Mouse (Mus musculus): ENCODE results near the gene Elfn2.

Gene Elfn2

DNA sequence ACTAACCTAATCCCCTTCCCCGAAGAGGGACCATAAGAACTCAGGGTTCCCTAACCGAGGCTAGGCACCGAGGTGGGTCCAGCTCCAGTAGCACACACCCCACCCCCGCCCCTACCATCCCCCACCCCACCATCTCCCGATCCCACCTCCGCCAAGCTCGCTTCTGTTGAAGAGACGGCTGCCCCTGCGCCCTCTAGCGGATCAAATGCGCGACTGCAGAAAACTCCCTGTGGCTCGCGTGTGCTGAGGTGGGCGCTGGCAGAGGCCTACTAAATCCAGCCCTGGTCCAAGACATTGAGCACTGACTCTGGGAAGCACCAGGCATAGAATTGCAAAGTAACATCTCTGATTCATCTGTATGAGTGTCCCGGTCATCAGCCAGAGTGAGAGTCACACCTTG lies 1.5 kb upstream of the Elfn2 start:
- DNase-seq, result peak; percentile 82 to 89

DNA sequence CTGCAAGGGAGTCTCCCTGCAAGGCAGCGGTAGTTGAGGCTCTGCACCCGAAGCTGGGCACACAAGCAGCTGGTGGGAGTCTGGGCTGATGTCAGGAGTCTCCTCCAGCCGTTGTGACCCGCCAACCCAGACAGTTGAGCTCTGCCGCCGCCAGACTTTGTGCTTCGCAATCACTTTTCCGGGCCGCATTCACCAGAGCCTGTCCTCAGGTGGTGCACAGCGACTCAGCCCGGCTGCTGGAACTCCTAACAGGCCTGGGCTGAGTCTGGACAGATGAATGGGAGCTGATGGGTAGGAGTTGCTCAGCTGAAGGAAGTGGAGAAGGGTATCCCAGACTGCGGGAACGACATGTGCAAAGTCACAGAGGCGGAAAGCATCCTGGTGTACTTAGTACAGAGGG lies 845 bp upstream of the Elfn2 start:
- no peak for DNase-seq

DNA sequence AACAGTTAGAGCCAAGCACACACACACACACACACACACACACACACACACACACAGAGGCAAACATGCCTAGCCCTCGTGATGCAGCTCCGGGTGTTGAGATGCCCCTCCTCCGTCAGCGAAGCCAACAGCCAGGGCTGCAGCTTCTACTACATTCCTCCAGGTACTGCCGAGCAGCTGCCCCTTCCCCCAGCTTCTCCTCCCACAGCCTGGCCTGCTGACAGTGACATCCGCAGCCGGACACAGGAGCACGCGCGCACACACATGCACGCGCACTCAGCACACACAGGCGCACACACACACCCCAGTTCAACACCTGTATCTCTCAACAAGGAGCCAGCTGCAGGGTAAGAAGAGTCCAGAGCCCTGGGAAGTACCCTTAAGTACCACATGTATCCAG lies 1.6 kb downstream of the Elfn2 start:
- no peak for DNase-seq

DNA sequence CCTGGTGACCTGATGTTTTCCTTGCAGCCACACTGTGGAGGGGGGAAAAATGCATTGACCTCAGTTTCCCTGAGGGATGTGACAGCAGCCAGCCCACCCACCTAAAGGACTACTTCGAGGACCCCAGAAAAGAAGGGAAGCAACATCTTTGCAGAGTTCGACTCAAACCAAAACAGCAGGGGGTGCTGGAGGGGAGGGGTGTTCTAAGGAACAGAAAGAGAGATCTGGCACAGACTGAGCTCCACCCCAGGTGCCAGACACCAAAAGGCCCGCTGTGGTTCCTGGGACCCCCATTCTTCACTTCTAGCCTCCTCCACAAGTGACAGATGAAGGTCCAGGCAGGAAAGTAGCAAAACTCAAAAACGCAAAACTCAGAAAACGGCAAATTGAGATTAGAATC lies 2.7 kb downstream of the Elfn2 start:
- DNase-seq, result no peak

DNA sequence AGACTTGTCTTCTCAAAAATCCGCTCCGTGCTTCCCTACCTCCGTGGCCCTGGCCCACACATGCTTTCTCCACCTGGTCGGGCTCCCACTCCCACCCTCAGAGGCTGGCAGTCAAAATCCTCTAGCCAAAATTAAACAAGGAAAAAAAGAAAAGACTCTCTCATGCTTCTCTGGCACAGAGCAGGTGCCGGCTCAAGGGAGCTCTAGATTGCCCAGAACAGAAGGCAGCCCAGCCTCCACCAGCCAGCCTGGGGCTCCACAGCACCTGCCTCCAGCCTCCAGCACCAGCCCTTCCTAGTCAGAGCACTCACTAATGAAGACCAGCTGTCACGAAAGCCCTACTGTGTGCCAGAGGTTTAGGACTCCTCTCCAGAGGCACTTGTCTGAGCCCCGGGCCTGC lies 4.8 kb downstream of the Elfn2 start:
- DNase-seq, result no peak

DNA sequence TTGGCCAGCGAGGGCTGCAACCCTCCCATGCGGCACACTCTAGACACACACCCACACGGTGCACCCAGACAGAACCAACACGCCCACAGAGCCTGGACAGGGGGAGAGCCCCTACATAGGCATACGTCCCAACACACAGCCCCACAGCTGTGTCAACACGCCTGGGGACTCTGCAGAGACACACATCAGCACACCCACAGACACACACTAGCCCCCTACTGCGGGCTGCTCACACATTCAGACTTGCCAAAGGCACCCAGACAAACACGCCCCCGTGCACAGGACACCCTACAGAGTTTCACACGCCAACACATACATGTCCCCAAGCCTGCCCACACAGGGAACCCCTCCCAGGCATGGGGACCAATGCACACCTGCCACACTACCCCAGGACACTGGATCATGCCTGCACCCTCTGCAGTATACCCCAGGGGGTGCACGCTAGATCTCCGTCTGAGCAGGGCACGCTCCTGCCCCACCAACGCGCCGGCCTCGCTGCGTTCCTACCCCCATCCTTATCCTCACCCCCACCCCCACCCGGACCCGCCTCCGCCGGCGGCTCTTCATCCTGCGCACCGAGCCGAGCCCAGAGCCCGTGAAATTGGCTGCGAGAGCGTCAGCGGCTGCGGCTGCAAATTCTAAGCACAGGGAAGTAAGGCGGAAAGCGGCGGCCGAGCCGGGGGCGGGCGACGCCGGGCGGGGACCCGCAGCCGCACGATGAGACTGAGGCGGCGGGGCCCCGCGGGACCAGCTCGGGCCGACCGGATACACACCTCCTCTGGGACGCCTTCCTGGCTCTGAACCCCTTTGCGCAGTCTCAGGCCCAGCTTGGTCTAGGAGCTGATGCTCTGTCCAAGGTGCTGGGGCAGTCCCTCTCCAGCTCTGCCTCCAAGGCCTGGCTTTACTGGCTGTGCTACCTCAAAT lies 6.0 kb downstream of the Elfn2 start:
- peak in 1 of 2 experiments; percentile 32 for DNase-seq

DNA sequence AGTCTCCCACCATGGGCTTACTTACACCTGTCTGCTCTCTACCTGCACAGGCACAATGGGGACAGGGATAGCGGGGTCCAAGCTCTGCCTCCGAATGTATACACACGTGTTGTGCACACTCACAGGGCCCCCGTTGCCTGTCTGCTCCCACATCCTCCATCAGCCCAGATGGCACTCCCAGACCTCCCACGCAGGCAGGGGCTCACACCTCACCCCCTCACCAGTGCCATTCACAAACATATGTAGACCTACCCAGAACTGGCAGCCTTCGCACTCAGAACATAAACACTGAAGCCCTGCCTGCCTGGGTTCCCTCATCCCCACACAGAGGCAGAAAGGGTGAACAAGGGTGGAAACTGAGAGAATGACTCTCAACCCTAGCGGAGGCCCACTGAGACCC lies 6.6 kb downstream of the Elfn2 start:
- DNase-seq, result no peak

DNA sequence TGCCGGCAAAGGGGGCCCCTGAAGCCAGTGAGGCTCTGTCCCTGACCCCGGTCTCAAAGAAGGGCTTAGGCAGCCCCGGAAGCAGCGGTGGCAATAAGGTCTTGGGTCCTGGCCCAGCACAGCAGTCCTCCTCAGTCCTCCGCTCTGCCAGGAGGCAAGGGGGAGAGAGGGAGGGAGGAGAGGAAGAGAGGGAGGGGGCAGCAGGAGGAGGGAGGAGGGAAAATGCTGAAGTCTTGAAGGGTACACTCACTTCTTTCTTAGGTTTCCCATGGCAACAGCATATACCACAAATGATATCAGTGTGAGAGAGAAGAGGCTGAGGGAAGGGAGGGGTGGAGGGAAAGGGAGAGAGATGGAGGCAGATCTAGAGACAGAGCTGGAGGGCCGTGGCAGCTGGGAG lies 7.9 kb downstream of the Elfn2 start:
- DNase-seq, result no peak

DNA sequence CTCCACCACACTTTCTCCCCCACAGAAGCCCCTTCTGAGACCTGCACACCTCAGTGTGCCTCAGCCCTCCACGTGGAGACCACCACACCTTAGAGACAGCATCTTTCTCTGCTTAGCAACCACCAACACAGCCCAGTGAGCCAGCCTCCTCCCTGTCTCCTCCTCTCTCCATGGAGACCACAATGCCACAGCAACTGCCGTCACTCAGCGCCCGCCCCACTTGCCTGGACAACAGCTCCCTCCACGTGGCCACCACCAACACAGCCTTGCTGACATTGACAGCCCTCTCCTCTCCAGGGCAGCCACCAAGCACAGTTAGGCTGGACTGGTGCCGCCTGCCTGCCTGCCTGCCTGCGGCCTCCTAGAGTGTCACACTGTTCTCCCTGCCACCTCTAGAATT lies 8.8 kb downstream of the Elfn2 start:
- peak; percentile 23 to 60 for DNase-seq

DNA sequence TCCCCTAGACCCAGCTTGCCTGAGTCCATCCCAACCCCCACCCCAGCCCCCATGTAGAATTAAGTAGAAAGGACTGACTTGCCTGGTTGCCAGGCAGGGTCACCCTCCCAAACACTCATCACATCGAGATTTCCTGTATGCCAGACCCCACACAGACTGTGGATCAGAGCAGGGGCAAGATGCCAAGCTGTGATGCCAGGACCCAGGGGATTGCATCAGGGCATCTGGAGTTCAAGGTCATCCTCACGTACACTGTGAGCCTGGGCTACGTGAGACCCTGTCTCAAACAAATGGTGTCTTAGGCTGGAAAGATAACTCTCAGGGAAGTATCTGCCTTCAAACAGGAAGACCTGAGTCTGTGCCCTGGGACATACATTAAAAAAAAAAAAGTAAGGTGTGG lies 11.9 kb downstream of the Elfn2 start:
- DNase-seq, result no peak

DNA sequence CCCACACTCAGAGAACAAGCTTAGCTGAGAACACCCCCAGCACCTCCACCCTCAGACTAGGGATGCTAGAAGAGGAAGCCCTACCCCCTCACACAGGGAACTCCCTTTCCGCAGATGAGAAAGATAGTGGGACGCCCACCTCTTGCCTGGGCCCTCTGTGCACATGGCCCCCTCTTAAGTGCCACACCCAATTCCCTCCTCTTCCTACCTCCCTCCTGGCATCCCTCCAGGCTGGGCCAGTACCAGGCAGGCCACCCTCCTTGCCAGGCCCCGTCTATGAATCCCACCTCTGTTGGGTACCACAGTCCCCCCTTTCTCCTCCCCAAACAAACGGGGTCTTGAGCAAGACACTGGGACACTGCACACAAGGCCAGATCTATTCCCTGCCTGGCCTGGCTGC lies 13.7 kb downstream of the Elfn2 start:
- DNase-seq, result no peak

DNA sequence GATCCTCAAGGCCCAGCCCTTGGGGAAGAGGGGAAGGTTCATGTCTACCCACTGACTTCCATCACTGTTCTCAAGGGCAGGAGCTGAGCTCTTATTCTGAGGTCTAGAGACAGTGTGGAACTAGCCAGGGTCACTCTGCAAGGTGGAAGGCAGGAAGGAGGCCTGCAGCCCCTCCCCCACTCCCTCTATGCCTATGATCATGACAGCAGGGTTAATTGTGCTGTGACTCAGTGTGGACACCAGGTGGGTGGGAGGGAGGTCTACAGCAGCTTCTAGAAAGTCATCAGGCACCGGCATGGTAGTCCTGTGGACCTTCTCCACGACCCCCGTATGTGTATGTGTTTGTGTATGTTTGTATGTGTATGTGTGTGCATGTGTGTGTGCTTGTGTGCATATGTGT lies 14.6 kb downstream of the Elfn2 start:
- no peak for DNase-seq

DNA sequence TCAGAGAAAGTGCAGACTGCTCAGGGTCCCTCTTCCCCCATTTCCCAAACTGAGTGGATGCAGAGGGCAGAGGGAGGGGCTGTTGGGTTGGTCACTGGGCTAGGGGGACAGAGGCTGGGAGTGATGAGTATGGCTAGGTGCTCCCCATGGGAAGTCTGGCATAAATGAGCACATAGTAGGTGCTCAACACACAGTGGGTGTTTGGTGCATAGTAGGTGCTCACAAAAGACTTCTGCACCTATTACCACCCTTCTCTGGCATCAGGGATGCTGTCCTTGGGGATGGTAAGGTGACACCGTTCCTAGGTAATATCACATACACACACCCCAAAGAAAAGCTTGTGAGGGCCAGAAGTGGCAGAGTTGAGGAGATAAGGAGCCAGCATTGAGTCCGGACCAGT lies 18.2 kb downstream of the Elfn2 start:
- no peak for DNase-seq

DNA sequence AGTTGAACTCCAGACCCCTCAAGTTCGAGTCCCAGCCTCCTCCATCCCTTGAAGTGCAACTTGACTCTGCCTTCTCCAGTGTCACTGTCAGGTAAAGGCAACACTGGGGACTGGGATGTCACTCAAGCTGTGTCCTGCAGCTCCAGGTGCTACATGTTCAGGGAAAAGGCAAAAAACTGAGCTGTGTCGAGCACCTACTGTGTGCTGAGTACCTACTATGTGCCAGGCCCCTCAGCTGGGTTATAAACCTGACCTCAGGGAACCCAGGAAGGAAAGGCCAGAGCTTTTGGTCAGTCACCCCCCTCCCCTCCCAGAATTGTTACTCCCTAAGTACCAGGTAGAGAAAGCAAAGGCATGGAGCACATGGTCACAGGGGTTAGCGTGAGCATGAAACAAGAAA lies 19.1 kb downstream of the Elfn2 start:
- no peak for DNase-seq

DNA sequence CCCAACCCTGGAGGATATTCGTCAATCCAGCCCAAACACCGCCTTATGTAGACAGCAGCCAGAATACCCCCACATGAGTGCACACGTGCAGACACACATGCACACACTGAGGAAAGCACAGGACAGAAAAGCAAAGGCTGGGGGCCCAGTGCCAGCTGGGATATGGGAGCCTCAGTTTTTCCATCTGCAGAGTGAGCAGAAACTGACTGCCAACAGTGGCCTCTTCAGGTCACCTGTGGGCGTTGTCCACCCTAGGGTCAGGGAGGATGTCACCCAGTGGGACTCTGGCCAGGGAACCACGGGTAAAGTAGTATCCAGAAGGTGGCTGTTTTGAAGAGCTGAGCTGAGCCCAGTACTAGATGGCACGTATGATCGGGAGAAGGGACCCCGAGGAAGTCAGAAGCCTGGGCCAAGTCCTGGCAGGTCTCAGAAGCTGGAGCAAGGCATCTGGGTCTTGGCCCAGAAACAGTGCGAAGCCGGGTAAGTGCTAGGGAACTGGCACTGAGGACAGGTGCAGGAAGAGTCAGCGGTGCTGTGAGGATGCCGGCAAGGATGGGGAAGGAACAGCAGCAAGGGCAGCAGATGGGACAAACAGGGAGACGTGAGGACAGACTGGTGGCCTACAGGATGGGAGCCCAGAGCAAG lies 20.0 kb downstream of the Elfn2 start:
- peak; percentile 67 to 75 for DNase-seq

DNA sequence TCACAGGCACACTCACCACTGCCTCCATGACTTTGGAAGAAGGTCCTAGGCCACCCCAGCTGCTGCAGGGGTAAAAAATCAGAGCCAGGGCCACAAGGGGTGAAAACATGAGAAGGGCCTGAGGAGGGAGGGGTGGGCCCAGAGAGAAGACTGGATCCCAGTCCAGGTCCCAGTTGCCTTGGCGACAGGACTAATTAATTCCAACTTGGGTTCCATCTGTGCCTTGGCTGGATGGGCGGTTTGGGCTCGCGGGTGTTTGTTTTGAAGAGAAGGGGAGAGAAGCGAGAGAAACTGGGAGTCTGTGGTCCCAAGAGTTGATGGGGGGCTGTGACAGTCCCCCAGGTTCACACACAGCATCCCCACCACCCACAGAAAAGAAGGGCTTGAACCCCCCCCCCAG lies 20.5 kb downstream of the Elfn2 start:
- DNase-seq, result peak; percentile 68 to 71

DNA sequence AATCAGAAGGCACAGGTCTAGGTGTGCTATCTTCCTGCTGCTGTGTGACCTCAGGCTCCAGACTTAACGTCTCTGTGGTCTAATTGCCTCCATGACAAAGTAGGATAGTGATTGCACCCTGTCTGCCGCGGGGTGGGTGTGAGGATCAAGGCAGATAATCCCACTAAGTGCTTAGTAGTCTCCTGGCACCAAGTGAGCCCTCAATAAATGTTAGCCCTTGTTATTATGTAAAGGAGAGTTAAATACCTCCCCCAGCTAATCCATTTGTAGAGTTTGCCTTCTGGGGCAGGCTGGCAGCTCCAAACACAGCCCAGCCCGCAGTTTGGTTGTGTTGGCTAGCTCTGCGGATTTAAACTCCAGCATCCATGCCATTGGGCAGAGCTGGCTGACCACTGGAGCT lies 22.8 kb downstream of the Elfn2 start:
- DNase-seq, result no peak

DNA sequence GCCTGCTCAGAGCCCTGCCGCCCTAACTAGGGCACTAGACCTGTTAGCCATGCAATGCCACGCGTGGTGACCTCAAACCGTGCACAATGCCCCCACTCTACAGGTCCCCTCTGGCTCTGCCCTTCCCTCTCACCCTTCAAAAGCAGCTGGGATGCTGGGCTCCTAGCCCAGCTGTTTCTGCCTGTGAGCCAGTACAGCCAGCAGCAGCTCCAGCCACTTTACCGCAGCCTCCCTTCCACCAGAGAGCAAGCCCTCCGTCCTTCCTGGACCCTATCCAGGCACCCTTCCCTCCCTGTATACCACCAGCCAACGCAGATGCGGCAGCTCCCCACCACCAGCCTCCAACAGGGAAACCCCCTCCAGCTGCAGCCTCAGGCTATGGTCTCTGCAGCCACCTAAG lies 26.1 kb downstream of the Elfn2 start:
- no peak for DNase-seq

DNA sequence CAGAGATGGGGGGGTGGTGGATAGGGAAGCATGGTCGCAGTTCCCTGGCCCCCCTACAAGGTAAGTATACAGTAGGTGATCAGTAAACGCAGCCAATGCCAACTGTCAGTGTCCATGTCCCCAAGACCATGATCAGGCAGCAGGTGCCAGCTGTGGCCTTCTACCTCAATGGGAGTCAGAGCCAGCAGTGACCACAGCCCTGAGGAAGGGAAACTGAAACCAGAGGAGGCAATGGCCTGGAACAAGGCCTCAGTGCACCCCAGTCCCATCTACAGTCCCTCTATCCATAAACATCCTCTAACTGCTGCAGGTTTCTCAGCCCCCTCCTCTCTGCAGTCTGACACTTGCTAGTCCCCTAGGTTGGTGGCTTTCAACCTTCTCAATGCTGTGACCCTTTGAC lies 27.9 kb downstream of the Elfn2 start:
- no peak for DNase-seq

DNA sequence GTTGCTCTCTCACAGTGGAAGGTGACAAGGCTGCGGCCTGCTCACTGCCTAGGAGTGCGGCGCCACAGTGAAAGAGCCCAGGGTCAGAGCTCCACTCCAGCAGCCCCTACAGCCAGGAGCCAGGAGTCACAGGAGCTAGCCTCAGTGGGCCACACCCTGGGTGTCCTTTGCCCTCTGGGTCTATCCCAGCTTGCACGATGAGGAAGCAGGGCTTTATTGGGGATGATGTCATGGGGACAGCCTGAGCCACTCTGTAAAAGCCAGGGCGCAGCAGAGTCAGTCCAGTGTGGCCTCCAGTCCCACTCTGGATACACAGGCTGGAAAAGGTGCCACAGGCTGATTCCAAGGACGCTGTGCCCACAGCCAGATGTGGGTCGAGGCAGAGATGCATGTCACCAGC lies 31.7 kb downstream of the Elfn2 start:
- DNase-seq, result no peak

DNA sequence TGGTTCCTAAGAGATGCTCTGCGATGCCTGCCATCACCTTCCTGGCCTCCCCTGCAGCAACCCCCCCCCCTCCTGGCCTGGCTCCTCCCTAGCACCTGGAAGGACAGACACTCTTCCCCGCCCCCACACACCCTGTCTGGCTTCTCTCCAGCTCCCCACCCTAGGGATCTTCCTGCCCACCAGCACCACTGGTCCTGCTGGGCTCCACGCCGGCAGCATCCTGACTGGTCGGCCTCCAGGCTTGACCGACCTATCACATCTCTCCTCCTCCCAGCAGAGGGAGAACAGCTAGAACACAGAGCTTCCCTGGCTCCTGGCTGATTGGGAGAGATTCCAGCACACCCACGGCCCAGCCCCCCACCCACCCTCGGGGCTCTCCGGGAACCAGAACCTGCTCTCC lies 34.5 kb downstream of the Elfn2 start:
- DNase-seq, result peak in 1 of 2 experiments; percentile 50

DNA sequence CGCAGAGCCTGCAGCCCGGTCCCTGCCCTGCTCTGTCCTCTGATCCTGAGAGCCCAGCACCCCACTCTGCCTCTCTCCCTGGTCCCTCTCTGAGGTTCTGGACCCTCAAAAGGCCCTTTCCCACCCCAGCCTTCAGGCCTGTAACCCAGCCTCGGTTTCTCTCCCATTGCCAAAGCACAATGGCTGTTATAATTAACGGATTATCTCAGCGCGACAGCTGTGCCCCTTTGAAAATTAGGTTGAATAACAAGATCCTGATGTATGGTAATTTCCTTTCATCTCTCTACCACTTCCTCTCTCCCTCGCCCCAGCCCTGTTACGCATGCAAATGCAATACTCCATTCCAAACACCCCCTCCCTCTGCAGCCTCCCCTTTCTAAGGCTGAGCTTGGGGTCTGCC lies 35.1 kb downstream of the Elfn2 start:
- no peak for DNase-seq

DNA sequence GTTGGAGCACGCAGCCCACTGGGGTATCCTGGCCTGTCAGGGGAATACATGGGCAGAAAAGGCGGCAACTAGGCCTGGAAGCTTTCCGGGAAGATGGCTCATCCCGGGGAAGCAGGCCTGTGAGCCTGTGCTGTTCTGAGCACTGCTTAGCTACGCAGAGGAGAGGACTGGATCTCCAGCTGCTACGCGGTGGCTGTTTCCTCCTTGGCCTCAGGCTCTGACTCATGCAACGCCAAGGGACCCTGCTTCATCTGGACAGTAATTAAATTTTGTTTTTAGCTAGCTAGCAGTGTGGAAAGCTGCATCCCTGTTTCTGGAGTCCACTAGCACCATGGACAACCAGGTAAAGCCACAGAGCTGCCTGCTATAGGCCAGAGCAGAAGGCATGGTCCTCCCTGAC lies 36.8 kb downstream of the Elfn2 start:
- DNase-seq, result no peak

DNA sequence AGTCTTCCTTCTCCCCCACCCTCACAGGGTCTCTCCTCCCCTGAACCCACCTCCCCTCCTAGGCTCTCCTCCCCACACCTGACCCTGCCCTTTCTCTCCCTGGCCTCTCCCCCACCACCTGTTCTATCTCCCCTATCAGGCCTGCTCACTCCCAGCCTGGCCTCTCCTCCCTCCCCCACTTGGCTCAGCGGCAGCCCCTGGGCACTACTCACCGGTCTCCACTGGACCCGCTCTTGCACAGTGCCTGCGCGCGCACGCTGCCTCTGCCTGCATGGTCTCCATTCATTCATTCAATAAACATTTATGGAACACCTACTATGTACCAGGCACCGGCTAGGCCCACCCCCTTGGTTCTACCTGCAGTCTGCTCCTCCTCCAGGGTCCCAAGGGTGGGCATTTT lies 37.3 kb downstream of the Elfn2 start:
- no peak for DNase-seq

DNA sequence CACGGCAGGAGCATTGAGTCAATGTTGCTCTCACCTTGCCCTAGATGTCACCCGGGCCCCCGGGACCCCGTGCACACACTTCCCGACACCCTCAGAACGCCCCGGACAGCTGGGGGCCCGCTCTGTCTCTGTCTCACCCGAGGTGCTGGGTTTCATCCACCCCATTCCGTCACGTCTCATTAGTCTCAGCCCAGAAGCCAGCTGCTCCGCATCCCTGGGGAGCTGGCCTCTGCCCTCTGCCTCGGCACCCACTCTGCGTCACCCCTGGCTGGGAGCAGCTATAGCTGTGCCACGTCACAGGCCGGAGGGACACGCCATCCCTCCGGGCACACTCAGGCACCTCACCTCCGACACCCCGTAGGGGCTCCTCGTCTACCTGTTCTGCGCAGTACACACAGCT lies 38.3 kb downstream of the Elfn2 start:
- DNase-seq, result no peak

Data from cerebellum, postnatal 14 days (tissue).